Mouse (Mus musculus): ENCODE results near the gene Tkt.

Gene Tkt

GRCm38 (mm10) chr14:30586780-30587461 lies 38.8 kb downstream of the Tkt start:
- DNase-seq: no peak

- no peak for DNase-seq
These were observed 42.0 kb downstream of the Tkt start for GRCm38 (mm10) chr14:30590041-30590645.

DNA sequence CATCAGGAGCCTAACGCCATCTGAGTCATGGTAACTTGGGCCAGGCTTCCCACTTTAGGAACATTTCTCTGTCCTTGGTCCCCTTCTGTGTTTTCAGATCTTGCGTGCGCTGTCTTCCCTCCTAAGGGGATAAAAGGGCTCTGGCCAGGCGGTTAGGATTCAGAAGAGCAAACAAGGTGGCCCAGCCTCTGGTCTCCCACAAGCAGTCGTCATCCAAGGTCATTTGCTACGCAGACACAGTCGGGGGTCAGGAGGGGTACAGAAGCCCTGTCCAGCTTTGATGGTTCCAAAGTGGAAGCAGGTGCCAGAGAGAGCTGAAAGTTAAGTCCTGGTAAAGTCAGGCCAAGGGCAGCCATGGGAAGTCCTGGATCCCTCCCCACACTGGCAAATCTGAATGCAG lies 42.8 kb downstream of the Tkt start:
- no peak for DNase-seq

- DNase-seq: peak; percentile 97
These were observed 43.3 kb downstream of the Tkt start for GRCm38 (mm10) chr14:30591417-30591816.

DNA sequence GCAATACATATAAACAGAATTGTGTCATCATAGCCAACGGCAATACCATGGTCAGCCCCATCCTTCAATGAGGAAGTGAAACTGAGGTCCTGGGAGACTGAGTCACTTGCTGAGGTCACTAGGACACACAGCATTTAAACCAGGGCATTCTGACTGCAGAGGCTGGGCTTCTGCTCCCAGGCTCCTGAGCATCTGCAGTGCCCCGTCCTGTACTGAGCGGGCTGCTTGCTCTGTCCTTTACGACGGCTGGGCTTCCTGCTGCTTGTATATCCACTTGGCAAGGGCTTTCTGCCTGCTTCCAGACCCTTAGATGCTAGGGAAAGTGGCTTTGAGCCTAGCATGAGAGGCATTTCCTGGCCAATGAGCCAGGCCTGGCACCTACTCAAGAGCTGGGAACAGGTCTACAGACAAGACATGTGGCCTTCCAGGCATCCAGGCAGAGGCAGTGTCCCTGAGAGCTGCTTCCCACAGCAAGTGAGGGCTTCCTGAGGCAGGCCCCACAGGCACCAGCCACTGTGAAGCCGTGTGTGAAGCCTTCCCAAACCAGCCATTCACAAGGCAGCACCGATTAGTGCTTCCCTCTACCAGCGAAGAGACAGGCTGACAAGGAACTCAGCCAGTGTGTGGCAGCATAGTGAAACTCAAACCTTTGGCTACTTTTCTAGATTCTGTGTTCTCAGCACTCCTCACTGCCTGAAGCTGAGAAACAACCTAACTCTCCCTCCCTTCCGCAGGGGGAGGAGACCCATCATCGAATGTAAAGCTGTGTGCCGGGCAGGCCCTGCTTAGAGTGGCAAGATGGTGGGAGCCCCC lies 45.3 kb downstream of the Tkt start:
- DNase-seq: peak; percentile 99

DNA sequence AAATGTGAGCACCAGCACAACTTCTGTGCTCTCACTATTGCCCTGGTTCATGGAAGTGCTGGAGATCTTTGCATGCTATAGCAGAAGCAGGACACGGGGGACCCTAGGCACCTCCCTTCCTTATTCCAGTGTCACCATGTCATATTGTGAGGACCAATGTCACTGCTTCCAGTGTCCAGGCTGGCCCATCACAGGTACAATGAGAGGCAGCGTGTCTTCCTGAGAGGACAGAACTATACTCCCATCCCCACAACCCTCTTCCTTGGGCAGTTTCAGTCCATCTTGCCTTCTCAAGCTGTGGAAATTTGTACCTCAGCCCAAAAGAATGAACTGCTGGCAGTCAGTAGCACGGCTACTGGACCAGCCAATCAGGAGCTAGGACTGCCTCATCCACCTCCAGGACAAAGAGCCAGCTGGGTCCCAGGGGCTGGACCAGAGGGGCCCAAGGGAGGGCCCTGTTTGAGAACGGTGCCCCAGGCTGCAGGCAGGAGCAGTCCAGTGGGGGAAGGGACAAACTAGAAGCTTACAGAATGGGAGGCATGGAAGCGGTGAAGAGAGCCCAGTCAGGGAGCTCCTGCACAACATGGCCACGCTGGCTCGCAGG lies 46.0 kb downstream of the Tkt start:
- DNase-seq: peak; percentile 99

DNA sequence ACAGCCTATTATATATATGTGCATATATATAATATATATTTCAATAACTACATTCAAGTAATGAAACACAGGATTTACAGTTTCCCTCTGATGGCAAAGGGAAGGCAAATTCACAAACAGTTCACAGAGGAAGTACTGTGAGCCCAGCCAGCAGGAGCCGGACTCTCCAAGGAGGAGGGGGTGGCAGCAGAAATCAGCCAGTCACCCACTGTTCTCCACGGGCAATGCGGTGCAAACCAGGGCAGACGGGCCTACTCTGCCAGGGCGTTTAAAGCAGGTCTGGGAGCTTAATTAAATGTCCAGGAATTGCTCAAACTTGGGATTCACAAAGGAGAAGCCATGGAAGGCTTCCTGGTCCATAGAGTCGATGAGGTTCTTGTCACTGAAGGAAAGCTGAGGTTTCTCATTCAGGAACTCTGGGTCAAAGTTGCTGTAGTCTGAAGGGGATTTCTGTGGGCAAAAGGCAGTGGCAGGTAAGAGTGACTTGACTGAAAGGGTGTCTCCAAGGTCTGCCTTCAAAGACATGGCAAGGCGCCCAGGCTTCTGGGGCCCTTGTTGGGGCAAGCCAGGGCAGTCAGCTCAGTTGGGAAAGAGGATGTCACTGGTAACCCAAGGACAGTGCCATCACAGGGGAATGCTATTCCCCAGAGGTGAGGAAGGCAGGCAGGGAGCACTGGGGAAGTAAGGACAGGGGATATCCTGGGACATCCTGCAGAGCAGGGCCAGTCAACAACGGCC lies 47.6 kb downstream of the Tkt start:
- no peak for DNase-seq

- DNase-seq: no peak
These were observed 48.2 kb downstream of the Tkt start for GRCm38 (mm10) chr14:30596407-30596806.

- no peak for DNase-seq
These were observed 49.0 kb downstream of the Tkt start for GRCm38 (mm10) chr14:30597142-30597541.

DNA sequence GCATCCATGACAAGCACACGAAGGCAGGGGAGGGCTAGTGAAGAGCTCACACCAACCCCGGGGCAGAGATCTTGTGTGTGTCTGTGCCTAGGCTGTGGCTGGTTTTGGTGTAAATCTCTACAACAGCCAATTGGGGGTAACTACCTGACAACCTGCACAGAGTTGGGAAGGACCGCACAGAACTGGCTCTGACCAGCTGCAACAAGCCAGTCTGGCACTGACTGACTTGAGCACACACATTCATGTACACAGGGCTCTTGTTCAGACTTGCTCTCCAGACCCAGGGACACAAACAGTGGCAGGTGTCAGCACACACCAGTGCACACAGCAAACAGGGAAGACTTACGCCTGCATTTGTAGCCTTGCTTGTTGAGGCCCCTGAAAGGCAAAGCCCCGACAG lies 58.7 kb downstream of the Tkt start:
- DNase-seq: no peak

DNA sequence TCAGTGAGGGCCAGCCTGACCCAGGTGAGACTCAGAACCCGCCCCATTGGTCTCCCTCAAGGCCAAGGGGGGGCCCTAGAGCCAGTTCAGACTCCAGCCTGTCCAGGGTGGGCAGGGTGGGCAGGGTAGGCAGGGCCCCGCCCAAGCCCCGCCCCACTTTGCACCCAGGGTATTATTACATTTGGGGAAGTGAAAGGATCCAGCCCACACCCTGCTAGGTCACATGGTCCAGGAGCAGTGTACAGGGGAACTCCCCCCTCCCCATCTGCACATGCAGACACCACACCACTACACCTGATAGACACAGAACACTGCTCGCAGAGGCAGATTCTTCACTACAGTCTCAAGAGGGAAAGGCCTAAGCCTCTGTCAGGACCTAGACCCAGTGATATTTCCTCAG lies 59.5 kb downstream of the Tkt start:
- peak; percentile 97 for DNase-seq

- no peak for DNase-seq
These were observed 60.0 kb downstream of the Tkt start for GRCm38 (mm10) chr14:30608176-30608575.

- DNase-seq: no peak
These were observed 61.3 kb downstream of the Tkt start for GRCm38 (mm10) chr14:30609499-30609898.

DNA sequence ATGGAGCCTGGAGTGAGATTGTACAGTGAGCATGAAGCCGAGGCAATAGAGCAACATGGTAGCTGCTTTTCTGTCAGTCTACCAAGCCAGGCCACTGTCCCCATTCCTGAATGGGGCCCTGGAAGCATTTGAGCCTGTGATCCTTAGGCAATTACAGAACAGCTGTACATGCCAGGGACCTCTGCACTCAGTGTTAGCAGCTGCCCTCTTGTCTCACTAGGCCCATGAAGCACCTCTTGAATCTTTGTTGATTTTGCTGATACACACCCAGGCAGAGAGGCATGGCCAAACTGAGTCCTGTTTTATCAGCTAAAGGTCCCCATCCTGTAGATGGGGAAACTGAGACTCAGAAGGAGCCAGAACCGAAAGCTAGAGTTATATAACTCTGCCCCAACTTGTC lies 62.1 kb downstream of the Tkt start:
- DNase-seq: no peak

GRCm38 (mm10) chr14:30610940-30611339 lies 62.8 kb downstream of the Tkt start:
- DNase-seq: peak; percentile 96

GRCm38 (mm10) chr14:30612523-30612922 lies 64.4 kb downstream of the Tkt start:
- DNase-seq: peak; percentile 97

GRCm38 (mm10) chr14:30612962-30613715 lies 65.0 kb downstream of the Tkt start:
- DNase-seq: no peak

DNA sequence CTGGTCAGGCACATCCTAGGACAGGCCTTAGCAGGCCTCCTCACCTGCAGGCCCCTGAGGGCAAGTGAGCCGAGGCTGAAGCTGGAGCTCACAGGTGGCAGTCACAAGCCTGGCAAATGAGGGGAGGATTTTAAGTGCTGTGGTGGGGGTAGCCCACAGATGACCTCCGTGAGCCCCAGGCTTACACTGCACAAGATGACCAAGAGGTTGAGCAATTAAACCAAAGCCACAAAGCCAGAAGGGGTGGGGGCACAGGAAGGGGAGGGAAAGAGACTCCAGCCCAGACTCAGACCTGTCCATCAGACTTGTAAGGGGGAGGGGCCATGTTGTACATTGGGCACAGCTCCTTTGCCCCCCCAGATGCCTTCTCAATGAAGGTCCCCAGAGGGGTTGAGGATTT lies 68.6 kb downstream of the Tkt start:
- no peak for DNase-seq

DNA sequence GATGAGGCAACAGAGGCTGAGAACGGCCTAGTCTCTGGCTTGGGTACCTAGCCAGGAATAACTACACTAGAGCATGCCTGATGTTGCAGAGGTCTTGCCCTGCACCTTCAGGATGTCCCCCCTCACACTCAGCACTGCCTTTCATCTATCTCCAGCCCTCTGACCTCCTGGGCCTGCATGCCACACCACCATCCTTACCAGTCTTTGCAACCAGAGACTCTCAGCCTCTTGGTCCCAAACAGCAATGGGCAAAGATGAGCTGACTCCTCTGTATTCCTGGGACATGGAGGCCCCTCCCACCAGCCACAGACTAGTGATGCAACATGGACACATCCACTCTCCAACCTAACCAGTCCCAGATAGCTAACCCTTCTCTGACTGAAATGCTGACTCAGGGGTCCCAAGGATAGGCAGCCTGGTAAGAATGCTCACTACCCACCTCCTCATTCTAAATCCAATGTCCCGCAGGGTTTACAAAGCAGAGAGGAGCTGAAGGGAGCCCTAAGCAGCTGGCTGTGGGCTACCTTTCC lies 70.7 kb downstream of the Tkt start:
- DNase-seq: no peak

- DNase-seq: peak; percentile 97
These were observed 71.9 kb downstream of the Tkt start for GRCm38 (mm10) chr14:30619982-30620578.

- no peak for DNase-seq
These were observed 74.0 kb downstream of the Tkt start for GRCm38 (mm10) chr14:30622130-30622529.
